Mouse (Mus musculus) layer of hippocampus, adult 11-12 months (tissue): Measurements from ENCODE around the gene Hdac4.

Experiments used
- DNase-seq: peaks from one replicate; pipeline ENCODE4 v3.0.0; 2022; ENCODE audit warnings: low spot score

The Hdac4 gene

DNA sequence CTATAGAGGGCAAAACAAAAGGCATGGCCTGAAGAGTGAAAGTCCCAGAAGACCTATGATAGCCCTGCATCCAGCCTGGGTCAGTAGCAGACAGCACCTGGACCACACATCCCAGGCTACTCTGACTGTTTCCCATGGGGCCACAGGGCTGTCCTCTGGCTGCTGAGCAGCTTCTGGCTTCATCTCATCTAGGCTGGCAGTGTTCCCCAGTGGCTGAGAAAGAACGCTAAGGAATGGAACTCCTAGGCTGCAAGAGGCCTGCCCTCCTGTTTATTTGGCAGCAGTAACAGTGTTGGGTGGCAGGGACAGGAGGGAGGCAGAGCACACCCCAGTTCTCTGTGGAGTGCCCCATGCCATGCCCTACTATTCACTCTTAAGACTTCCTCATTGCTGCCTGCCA, 228.5 kb downstream of the Hdac4 start:
- DNase-seq, result peak; percentile 18

DNA sequence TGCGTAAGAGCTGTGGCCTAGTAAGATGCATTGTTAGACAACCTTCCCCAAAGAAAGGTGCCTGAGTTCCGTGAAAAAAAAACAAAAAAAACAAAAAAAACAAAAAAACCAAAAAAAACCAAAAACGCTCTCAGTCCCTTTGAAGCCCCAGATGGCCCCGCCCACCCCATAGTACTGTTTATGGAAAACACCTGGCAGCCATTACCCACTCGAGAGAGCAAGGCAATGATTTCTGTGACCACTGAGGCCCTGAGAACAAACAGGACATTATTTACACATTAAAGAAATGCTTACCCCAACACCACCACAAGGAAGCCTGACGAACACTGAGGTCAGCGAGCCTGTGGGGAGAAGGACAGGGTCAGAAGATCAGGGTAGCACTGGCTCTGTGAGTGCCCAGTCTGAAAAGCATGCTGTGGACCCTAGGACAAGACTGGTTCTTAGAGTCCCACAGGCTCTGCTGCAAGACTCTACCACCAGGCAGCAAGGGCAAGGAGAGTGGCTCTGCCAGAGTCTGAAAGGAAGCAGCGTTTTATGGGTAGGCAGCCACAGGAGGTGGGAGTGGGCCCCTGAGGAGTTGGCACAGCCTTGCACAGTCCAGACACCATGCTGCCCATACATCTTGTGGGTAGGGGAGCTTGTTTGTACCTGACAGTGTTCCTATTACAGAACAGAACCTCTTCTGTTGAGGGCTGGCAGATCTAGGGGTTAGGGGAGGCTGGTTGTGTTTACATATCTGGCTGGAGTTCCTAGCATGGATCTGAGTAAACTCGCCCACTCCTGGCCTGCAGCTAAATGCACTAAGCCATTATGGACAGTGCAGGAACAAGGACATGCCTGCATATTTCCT, 230.8 kb downstream of the Hdac4 start:
- no peak for DNase-seq

- peak; percentile 52 for DNase-seq
Measured at GRCm38 (mm10) chr1:91962256-91962655, 233.2 kb downstream of the Hdac4 start.

DNA sequence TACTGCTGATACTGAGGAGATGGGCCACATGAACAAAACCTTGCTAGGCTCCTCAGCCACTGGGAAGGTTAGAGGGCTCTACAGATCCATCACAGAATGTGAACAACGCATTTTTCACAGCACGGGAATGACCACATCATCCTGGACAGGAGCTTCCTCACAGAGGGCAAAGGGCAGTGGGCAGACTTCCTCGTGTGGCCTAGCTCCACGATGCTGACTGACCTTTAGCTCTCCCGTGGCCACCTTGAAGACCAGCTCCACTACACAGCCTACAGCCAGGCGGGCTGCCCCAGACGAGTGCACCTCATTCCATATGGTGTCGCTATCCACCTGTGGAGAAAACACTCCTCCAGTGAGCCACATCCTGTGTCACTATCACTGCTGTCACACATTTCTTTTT, 234.3 kb downstream of the Hdac4 start:
- DNase-seq, result no peak

GRCm38 (mm10) chr1:91959891-91960290, 235.6 kb downstream of the Hdac4 start:
- no peak for DNase-seq

GRCm38 (mm10) chr1:91959044-91959443, 236.5 kb downstream of the Hdac4 start:
- no peak for DNase-seq

DNA sequence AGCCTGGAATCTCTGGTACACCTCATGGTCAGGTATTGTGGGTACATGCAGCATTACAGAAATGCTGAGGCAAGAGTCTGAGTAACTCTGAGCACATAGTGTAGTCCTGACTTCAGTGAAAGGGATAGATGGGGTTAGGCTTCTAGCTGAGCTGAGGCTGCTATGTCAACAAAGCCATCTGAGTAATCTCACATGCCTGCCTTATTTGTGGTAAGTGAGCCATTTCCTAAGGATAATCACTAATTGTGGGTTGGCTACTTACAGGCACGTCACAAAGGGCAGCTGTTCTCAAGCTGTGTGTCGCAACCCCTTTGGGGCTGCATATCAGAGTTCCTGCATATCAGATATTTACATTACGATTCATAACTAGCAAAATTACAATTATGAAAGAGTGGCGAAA, 239.3 kb downstream of the Hdac4 start:
- DNase-seq, result no peak

- no peak for DNase-seq
Measured at GRCm38 (mm10) chr1:91954954-91955353, 240.5 kb downstream of the Hdac4 start.

- DNase-seq, result no peak
Measured at GRCm38 (mm10) chr1:91952912-91953311, 242.6 kb downstream of the Hdac4 start.

DNA sequence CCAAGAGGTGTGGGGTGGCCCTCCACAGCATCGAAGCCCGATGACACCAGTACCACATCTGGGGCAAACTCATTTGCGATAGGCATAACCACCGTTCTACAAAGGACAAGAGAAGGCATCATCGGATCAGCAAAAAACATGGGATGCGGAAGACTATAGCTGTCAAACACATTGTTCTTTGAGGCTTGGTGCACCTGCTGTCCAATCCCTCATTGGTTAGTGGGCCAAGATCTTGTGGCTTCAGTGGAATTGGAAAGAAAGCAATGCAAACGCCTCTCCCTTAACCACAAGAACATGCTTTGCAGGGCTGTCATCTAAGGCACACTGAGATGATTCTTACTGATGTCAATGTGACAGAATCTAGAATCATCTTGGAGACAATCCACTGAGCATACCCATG, 248.1 kb downstream of the Hdac4 start:
- DNase-seq, result no peak

GRCm38 (mm10) chr1:91942583-91942982, 252.9 kb downstream of the Hdac4 start:
- peak; percentile 35 for DNase-seq

DNA sequence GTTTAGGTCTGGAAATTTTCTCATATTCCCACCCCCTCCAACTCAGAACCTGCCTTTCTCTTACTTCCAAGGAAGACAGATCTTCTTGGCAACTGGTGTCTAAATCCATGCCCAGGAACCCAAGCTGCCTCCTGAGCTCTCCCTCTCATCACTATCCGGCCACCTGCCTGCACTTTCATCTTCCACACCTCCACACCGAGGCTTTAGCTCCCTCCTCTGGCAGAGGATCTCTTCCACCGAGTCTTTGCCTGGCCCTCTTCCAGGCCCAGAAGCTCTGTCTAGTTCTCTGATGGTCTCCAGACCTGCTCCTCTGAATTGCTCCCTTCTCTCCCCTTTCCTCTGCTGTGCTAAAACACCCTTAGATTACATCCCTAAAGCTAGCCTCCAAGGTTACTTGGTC, 253.5 kb downstream of the Hdac4 start:
- no peak for DNase-seq

GRCm38 (mm10) chr1:91941094-91941493, 254.4 kb downstream of the Hdac4 start:
- DNase-seq, result no peak

- no peak for DNase-seq
Measured at GRCm38 (mm10) chr1:91935171-91935570, 260.3 kb downstream of the Hdac4 start.

DNA sequence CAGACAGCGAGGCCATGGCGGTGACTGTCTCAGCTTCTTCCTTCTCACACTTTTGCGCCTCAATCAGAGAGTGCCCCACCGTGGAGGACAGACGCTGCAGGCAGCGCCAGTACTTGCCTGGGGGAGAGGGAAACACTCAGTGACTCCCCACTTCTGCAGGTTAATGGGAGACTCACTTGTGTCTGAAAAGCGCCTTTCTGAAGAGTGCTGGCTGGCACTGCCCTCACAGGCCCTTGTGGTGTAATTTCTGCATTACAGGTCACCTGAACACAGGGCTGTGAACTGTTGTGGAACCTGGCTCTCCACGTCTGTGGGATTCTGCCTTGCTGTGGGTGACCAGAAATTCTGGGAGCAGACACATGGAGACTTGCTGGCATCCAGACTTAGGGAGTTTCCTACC, 261.8 kb downstream of the Hdac4 start:
- no peak for DNase-seq

GRCm38 (mm10) chr1:91932221-91932620, 263.3 kb downstream of the Hdac4 start:
- no peak for DNase-seq

- DNase-seq, result no peak
Measured at GRCm38 (mm10) chr1:91931786-91932185, 263.7 kb downstream of the Hdac4 start.

DNA sequence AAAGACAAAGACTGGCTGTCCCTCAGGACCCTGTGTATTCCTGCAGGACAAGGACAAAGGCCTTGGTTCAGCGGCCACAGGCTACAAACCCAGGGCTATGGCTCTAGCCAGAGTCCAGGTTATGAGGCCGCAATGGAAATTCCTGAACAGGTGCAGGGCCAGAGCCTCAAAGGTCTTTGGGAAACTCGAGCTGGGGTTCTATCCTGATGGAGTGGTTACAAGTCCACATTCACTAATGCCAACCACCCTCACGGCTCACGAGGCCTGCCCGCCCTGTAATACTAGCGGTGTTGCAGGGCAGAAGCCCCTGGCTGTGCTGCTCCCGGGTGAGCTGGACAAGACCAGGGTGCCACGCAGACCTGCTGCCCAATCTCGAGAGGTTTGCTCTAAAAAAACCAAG, 264.3 kb downstream of the Hdac4 start:
- no peak for DNase-seq

DNA sequence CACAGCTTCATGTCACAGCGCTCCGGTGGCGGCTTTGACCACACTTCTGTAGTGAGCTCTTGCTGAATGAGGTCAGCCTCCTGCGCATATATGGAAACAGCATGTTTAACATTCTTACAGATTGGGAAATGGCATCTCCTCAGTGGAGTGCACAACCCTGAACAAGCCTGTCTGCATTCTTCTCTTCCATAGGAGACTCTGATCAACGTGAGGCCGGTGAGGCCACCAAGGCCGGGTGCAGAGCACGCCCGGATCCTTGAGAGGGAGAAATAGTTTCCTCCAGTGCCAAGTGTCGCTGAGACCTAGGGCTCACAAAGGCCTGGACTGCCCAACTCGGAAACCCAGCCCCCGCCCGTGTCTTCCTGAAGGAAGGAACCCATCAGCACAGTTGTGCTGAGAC, 266.4 kb downstream of the Hdac4 start:
- DNase-seq, result no peak

GRCm38 (mm10) chr1:91927536-91928315, 267.8 kb downstream of the Hdac4 start:
- DNase-seq, result no peak

DNA sequence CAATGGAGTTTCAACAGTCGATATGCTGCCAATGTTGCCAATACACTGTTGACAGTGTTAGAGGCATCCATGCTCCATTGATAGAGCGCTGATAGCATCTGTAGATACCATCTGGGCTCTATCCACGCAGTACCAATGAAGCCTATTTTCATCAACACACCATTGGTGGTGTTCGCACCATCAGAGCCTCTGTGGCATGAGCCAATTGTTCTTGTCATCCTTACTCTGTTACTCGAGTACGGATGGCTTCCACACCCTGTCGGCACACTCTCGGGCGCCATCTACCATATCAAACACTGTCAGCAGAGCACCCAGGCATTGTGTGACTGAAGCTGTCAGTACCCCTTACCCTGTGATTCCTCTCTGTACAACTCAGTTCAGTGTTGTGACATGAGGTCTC, 271.9 kb downstream of the Hdac4 start:
- DNase-seq, result peak; percentile 38

GRCm38 (mm10) chr1:91922235-91923152, 273.0 kb downstream of the Hdac4 start:
- no peak for DNase-seq
